Mouse (Mus musculus) kidney, embryonic 16.5 days (tissue): Measurements from ENCODE around the gene Exoc3l. TPM values are rescaled to one million over a fixed set of nuclear protein-coding genes. Genes with fewer than 3 reads are reported as not detected.

ENCODE experiments used
- ATAC-seq: fragments of 200-750 bp; cut with Nextera tagmentation; 2 replicates; pipeline ENCODE4 v1.8.0; 2017; ENCODE audit warnings: moderate TSS enrichment; ENCODE audit not compliant: low FRiP score, low TSS enrichment
- H3K27ac ChIP-seq: fragments of 300-500 bp; sonication (generic); 2 replicates; pipeline ENCODE4 v1.5.1; 2014; ENCODE audit warnings: low read length
- H3K27me3 ChIP-seq: fragments of 300-500 bp; sonication (generic); 2 replicates; pipeline ENCODE4 v1.6.1; 2014; ENCODE audit warnings: low read length, control low read depth, mixed read lengths; ENCODE audit not compliant: insufficient read depth
- H3K36me3 ChIP-seq: fragments of 300-500 bp; sonication (generic); 2 replicates; pipeline ENCODE4 v1.6.1; 2014; ENCODE audit warnings: low read length, control low read depth, mixed read lengths; ENCODE audit not compliant: insufficient read depth
- H3K4me1 ChIP-seq: fragments of 300-500 bp; sonication (generic); 2 replicates; pipeline ENCODE4 v1.6.1; 2014; ENCODE audit warnings: low read length, control low read depth, mixed read lengths; ENCODE audit not compliant: insufficient read depth
- H3K4me2 ChIP-seq: fragments of 300-500 bp; sonication (generic); replicated peaks from 2 replicates; pipeline ENCODE4 v1.6.1; 2014; ENCODE audit warnings: low read depth, low read length
- H3K4me3 ChIP-seq: fragments of 300-500 bp; sonication (generic); 2 replicates; pipeline ENCODE4 v1.5.1; 2014; ENCODE audit warnings: mild to moderate bottlenecking, low read length
- H3K9ac ChIP-seq: fragments of 300-500 bp; sonication (generic); replicated peaks from 2 replicates; pipeline ENCODE4 v1.6.1; 2014; ENCODE audit warnings: low read length
- H3K9me3 ChIP-seq: fragments of 300-500 bp; sonication (generic); 2 replicates; pipeline ENCODE4 v1.6.1; 2016; ENCODE audit warnings: low read length, control low read depth
- WGBS: fragments of 180-500 bp; shearing (Covaris S2); extraction: QIAGEN DNeasy Blood & Tissue Kit; methylation state at CpG from one replicate; pipeline ENCODE4 v1.1.7; 2014; 5-methylcytosine and 5-hydroxymethylcytosine counted together
- polyA plus RNA-seq: library from polyadenylated mRNA; unstranded; fragments of >200 nt; fragmentation: Nextera tagmentation; extraction: Ambion mirVana; gene quantifications from 2 replicates; pipeline ENCODE4 v1.2.1, GENCODE M21; 2015

Exoc3l gene
- polyA plus RNA-seq, 1 experiment from 2014 or later: 32.1 TPM

DNA sequence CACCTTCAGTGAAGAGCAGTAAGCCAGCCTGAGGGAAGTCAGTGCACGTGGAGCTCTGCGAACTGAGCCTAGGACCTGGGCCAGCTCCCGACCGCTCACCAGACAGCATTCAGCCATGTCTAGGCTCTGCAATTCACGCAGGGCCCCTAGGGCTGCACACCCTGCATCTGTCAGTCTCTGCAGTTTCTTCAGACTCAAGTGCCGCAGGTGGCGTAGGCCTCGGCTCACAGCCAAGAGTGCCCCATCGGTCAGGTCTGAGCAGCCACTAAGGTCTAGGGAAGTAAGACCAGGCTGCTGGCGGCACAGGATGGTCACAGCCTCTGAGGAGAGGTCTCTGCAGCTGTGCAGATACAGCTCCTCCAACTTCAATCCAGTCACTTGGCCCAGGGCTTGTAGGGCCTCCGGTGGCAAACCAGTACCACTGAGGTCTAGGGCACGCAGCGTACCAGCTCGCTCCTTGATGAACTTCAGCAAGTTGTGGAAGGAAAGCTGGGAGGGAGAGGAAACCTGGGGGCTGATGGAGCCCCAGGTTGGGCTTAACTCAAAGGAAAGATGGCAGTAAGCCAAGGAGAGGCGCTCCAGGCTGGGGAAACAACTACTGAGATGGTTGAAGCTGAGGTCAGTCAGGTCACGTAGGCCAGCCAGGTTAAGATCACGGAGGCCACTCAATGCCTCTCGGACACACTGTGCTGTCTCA, 19.3 kb upstream of the Exoc3l start:
- no peak overlapping the region for H3K9ac ChIP-seq
- H3K4me2 ChIP-seq: no peak overlapping the region
- WGBS: 88% methylated on average over 18 of the region's 18 CpGs
- H3K27me3 ChIP-seq: no peaks in the 10 kb centered on the region
- peaks cover 48% of the 10 kb centered on the region for H3K36me3 ChIP-seq
- no peaks in the 10 kb centered on the region for H3K4me1 ChIP-seq
- no peak for ATAC-seq
- H3K27ac ChIP-seq: no peak overlapping the region
- no peaks in the 10 kb centered on the region for H3K9me3 ChIP-seq
- H3K4me3 ChIP-seq: no peak overlapping the region

DNA sequence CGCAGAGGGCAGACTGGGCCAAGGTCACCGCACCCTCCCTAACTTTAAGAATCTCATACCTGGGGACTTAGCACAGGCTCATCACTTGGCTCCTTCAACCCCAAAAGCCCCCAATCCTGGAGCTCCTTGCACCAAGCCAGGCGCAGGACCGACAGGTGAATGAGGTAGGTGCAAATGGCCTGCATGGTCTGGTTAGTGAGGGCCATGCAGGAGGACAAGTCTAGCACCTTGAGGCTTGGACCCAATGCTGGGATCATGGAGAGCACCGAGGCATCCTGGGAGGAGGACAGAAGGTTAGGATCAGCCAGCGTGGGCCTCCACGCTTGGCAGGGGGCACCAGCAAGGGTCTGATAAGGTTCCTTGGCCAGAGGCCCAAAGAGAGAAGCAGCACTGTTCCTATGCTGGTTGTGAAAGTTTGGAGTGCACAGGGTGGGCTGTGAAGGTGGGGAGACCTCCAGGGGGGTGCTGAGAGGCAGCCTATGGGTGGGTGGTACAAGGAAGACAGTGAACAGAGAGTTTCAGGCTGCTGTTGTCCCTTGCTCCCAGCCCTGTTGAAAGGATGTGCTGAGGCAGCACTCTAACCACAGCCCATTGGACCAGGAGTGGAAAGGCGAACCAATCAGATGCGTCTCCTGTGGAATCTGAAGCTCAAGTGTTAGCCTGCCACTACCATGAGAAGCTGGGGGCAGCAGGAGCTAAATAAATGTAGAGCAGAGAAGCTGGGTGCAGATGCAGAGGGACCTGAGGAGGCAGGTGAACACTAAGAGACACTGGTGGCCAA, 17.9 kb upstream of the Exoc3l start:
- ATAC-seq: no peak
- no peak overlapping the region for H3K9ac ChIP-seq
- H3K4me1 ChIP-seq: no peaks in the 10 kb centered on the region
- H3K36me3 ChIP-seq: peaks cover 59% of the 10 kb centered on the region
- WGBS: 84% methylated on average over 9 of the region's 9 CpGs
- no peak overlapping the region for H3K4me3 ChIP-seq
- H3K27ac ChIP-seq: no peak overlapping the region
- no peaks in the 10 kb centered on the region for H3K9me3 ChIP-seq
- H3K4me2 ChIP-seq: no peak overlapping the region
- no peaks in the 10 kb centered on the region for H3K27me3 ChIP-seq

DNA sequence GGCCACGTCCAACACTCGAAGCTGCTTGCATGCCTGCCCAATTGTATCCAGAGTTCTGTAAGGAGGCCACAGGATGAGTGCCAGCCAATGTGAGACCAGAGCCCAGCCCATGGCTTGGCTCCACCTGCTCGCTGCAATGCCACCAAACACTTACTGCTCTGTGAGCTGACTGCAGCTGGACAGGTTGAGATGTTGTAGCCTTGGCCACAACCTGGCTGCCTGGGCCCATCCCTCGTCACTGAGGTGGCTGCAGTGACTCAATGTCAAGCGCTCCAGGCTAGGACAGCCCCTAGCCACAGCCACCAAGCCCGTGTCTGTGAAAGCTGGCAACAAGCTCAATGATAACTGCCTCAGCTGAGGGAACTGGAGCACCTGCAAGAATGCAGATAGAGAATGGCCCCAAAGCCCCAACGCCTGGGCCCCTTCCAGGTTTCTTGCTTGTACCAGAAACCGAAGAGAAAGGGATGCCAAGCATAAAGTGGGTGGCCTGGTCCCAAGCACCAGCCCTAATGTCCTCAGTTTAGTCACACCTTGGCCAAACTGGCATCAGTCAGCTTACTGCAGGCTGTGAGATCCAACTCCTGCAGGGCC, 17.1 kb upstream of the Exoc3l start:
- Histone ChIP-seq H3K9me3 (no peaks in the 10 kb centered on the region), H3K36me3 (peaks cover 62% of the 10 kb centered on the region), H3K4me3 (no peak overlapping the region), H3K27ac (no peak overlapping the region), H3K27me3 (no peaks in the 10 kb centered on the region), H3K9ac (no peak overlapping the region), H3K4me1 (no peaks in the 10 kb centered on the region), H3K4me2 (no peak overlapping the region)
- no peak for ATAC-seq
- 91% methylated on average over 8 of the region's 8 CpGs for WGBS

DNA sequence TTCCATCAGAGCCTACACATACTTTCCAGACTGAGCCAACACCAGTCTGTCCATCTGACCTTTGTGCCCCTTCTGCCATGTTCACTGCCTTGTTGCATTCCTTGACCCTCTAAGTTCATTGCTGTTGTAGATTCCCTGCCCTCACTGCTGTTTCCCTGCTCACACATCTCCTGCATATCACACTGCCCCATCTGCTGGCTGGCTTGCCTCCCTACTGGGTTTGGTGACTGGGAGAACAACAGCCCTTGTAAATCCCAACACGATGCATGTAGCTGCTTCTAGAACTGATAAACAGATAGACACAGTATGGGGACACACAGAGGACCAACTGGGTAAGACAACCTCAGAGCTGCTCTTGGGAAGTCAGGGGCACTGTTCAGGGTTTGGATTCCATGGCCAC, 15.8 kb upstream of the Exoc3l start:
- no peak overlapping the region for H3K27ac ChIP-seq
- H3K27me3 ChIP-seq: no peaks in the 10 kb centered on the region
- ATAC-seq: no peak
- no peaks in the 10 kb centered on the region for H3K4me1 ChIP-seq
- H3K4me2 ChIP-seq: no peak overlapping the region
- H3K4me3 ChIP-seq: no peak overlapping the region
- no peak overlapping the region for H3K9ac ChIP-seq
- 77% methylated on average over 1 of the region's 1 CpGs for WGBS
- H3K36me3 ChIP-seq: peaks cover 72% of the 10 kb centered on the region
- H3K9me3 ChIP-seq: no peaks in the 10 kb centered on the region

DNA sequence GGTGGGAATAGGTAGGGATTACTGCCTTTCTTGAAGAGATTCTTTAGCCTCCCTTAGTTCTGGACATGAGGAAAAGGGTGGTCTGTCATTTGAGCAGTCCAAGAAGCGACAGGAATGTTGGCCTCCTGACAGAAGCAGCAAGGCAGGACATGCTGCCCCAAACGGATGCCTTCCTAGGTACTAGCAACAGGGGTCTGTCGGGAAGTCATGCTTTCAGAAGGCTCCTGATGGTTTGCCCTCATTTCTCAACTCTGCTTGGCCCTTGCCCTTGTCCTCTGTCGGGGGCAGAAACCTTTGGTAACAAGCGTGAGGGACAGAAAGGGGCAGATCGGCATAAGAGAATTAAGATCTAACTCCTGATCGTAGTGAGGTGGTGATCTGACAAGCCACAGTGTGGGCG, 14.2 kb upstream of the Exoc3l start:
- Histone ChIP-seq H3K27me3 (no peaks in the 10 kb centered on the region), H3K36me3 (peaks cover 68% of the 10 kb centered on the region), H3K4me1 (peaks cover 15% of the 10 kb centered on the region), H3K9me3 (no peaks in the 10 kb centered on the region), H3K4me2 (no peak overlapping the region), H3K4me3 (no peak overlapping the region), H3K9ac (no peak overlapping the region), H3K27ac (no peak overlapping the region)
- ATAC-seq: no peak
- WGBS: 77% methylated on average over 8 of the region's 8 CpGs

DNA sequence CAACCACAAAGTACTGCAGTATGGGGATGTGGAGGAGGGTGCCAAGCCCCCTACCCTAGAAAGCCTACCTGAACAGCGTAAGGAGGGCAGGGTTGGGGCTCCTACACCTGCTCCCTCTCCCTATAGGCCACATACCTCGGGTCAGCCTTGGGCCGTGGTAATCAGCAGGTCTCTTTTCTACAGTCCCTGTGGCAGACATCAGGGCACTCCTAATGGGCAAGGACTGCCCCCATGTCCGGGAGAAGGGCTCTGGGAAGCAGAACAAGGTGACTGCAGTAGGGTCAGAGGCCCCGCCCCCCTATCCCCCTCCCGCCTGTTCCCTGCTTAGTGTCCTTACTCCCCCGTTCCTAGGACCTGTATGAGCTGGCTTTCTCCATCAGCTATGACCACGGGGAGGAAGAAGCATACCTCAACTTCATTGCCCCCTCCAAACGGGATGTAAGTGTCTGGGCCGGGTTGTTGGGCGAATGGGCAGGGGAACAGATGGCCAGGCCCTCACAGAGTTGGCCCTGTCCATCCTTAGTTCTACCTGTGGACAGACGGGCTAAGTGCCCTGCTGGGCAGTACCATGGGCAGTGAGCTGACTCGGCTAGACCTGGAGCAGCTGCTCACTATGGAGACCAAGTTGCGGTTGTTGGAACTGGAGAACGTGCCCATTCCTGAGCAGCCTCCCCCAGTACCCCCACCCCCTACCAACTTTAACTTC, 13.4 kb upstream of the Exoc3l start:
- 72% methylated on average over 15 of the region's 15 CpGs for WGBS
- peaks cover 65% of the 10 kb centered on the region for H3K36me3 ChIP-seq
- H3K4me1 ChIP-seq: peaks cover 23% of the 10 kb centered on the region
- no peak overlapping the region for H3K27ac ChIP-seq
- no peak overlapping the region for H3K9ac ChIP-seq
- no peak overlapping the region for H3K4me3 ChIP-seq
- no peaks in the 10 kb centered on the region for H3K9me3 ChIP-seq
- no peak overlapping the region for H3K4me2 ChIP-seq
- no peaks in the 10 kb centered on the region for H3K27me3 ChIP-seq
- no peak for ATAC-seq

DNA sequence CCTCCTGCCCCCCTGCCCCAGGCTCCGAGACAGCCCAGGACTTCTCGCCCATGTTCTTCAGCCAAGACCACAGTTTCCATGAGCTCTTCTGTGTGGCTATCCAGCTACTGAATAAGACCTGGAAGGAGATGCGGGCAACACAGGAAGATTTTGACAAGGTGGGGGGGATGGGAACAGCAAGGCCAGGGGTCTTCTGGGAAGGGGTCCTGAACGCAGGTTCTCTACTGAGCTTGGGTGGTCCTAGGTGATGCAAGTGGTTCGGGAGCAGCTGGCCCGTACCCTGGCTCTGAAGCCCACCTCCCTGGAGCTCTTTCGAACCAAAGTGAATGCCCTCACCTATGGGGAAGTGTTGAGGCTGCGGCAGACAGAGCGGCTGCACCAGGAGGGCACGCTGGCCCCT, 12.5 kb upstream of the Exoc3l start:
- H3K36me3 ChIP-seq: peaks cover 64% of the 10 kb centered on the region
- WGBS: 96% methylated on average over 10 of the region's 10 CpGs
- no peak overlapping the region for H3K4me3 ChIP-seq
- no peaks in the 10 kb centered on the region for H3K9me3 ChIP-seq
- H3K27ac ChIP-seq: no peak overlapping the region
- H3K27me3 ChIP-seq: no peaks in the 10 kb centered on the region
- ATAC-seq: no peak
- H3K9ac ChIP-seq: no peak overlapping the region
- peaks cover 24% of the 10 kb centered on the region for H3K4me1 ChIP-seq
- H3K4me2 ChIP-seq: no peak overlapping the region

DNA sequence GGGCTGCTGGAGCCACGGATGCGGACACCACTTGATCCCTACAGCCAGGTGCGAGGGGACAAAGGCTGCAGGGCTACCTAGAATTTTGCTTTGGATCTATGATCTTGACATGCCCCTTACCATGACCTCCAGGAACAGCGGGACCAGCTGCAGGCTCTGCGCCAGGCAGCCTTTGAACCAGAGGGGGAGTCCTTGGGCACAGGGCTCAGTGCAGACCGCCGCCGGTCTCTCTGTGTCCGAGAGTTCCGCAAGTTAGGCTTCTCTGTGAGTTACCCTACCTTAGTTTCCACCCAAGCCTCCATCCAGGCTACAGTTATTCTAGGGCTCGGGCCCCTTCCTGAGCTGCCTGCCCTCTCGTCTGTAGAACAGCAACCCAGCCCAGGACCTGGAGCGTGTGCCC, 11.8 kb upstream of the Exoc3l start:
- Histone ChIP-seq H3K4me1 (peaks cover 24% of the 10 kb centered on the region), H3K4me3 (no peak overlapping the region), H3K27ac (no peak overlapping the region), H3K36me3 (peaks cover 62% of the 10 kb centered on the region), H3K27me3 (no peaks in the 10 kb centered on the region), H3K4me2 (no peak overlapping the region), H3K9ac (no peak overlapping the region), H3K9me3 (no peaks in the 10 kb centered on the region)
- no peak for ATAC-seq
- 94% methylated on average over 13 of the region's 13 CpGs for WGBS

DNA sequence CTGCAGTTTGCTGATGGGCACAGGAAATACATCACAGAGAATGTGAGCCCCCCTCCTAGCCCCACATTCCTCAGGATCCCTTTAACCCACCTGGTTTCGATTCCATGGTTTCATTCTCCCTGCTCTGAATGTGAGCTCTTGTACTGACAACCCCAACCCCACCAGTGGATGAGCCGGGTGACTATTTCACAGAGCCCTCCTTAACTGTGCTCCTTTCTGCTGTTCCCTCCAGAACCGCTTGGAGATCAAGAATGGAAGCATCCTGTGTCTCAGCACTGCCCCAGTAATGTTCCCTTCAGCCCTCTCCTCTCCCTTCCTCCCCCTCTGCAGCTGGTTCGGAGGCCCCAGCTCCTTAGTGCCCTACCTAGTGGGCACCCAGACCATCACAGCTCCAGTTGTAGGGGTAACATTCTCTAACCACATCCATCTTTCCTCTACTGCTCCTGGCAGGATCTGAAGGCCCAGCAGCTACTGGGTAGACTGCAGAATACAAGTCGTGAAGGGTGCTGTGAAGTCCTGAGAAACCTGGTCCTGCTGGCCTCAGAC, 10.3 kb upstream of the Exoc3l start:
- Histone ChIP-seq H3K4me2 (peak overlapping the region; percentile 63), H3K4me1 (peaks cover 24% of the 10 kb centered on the region), H3K4me3 (peak overlapping the region; percentile 44), H3K9ac (peak overlapping the region; percentile 65), H3K9me3 (no peaks in the 10 kb centered on the region), H3K36me3 (peaks cover 66% of the 10 kb centered on the region), H3K27me3 (no peaks in the 10 kb centered on the region), H3K27ac (peak overlapping the region; percentile 32; the same call in 1 of the 2 replicates)
- 52% methylated on average over 5 of the region's 5 CpGs for WGBS
- ATAC-seq: peak; percentile 28
